Mouse (Mus musculus) limb, embryonic 13.5 days (tissue): ENCODE measurements around the gene Retreg3. TPM values are rescaled to one million over a fixed set of nuclear protein-coding genes. Genes with fewer than 3 reads are reported as not detected.
A peak's percentile ranks its signal among the peaks of the same experiment; 100 is the strongest.

Source experiments
- ATAC-seq: fragments of 200-750 bp; cut with Nextera tagmentation; 2 replicates; pipeline ENCODE4 v1.8.0; 2017; ENCODE audit warnings: low read depth, moderate number of reproducible peaks, moderate TSS enrichment; ENCODE audit not compliant: low FRiP score
- H3K27ac ChIP-seq: fragments of 300-500 bp; sonication (generic); 2 replicates; pipeline ENCODE4 v1.5.1; 2015; ENCODE audit warnings: inconsistent platforms, mild to moderate bottlenecking, moderate library complexity
- H3K27me3 ChIP-seq: fragments of 300-500 bp; sonication (generic); 2 replicates; pipeline ENCODE4 v1.6.1; 2015; ENCODE audit warnings: mild to moderate bottlenecking, inconsistent platforms
- H3K36me3 ChIP-seq: fragments of 300-500 bp; sonication (generic); 2 replicates; pipeline ENCODE4 v1.6.1; 2015; ENCODE audit warnings: inconsistent platforms, mild to moderate bottlenecking, moderate library complexity
- H3K4me1 ChIP-seq: fragments of 300-500 bp; sonication (generic); 2 replicates; pipeline ENCODE4 v1.6.1; 2015; ENCODE audit warnings: inconsistent platforms
- H3K4me2 ChIP-seq: fragments of 300-500 bp; sonication (generic); replicated peaks from 2 replicates; pipeline ENCODE4 v1.6.1; 2015; ENCODE audit warnings: inconsistent platforms, mild to moderate bottlenecking, moderate library complexity
- H3K4me3 ChIP-seq: fragments of 300-500 bp; sonication (generic); 2 replicates; pipeline ENCODE4 v1.5.1; 2015; ENCODE audit warnings: moderate library complexity, mild to moderate bottlenecking, inconsistent platforms
- H3K9ac ChIP-seq: fragments of 300-500 bp; sonication (generic); 2 replicates; pipeline ENCODE4 v1.6.1; 2015; ENCODE audit warnings: mild to moderate bottlenecking, inconsistent platforms
- H3K9me3 ChIP-seq: fragments of 300-500 bp; sonication (generic); 2 replicates; pipeline ENCODE4 v1.6.1; 2016; ENCODE audit warnings: inconsistent platforms
- WGBS: fragments of 180-500 bp; shearing (Covaris S2); methylation state at CpG from one replicate; pipeline ENCODE4 v1.1.7; 2015; 5-methylcytosine and 5-hydroxymethylcytosine counted together
- microRNA-seq: library from miRNA; unstranded; fragments of <30 nt; microRNA quantifications from one replicate; pipeline ENCODE4, GENCODE M21; 2016
- polyA plus RNA-seq: library from polyadenylated mRNA; unstranded; fragments of >200 nt; fragmentation: Nextera tagmentation; extraction: Ambion mirVana; gene quantifications from 2 replicates; pipeline ENCODE4 v1.2.1, GENCODE M21; 2015

The Retreg3 gene
- polyA plus RNA-seq, 1 experiment from 2014 or later: 18.7 TPM

DNA sequence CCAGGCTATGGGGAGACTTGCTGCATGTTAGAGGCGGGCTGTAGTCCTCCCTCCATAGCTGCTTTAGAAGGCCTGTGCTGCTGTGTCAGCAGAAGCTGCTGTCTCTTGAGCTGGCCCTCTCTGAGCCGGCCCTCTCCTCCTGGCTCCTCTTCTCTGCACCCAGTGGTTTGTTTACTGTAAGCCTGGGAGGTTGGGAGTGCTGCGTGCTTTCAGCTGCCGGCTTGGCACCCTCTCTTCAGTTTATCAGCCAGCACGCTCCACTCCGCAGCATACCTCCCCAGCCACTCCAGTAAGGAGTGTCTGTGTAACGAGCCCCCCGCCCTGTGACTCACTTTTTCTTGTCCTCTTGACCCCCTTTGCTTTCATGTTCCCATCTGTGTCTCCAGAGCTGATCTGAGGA lies 62.8 kb downstream of the Retreg3 start:
- 46% methylated on average over 8 of the region's 8 CpGs for WGBS
- no peaks in the 10 kb centered on the region for H3K9me3 ChIP-seq
- peaks cover 9% of the 10 kb centered on the region; the same call in 1 of the 2 replicates for H3K4me1 ChIP-seq
- H3K4me2 ChIP-seq: no peak overlapping the region
- no peak for ATAC-seq
- no peak overlapping the region for H3K27ac ChIP-seq
- no peak overlapping the region for H3K4me3 ChIP-seq
- H3K27me3 ChIP-seq: no peaks in the 10 kb centered on the region
- H3K9ac ChIP-seq: 0 out of 2 replicates have a peak overlapping the region, but pooled peaks have one; percentile 4
- peaks cover 48% of the 10 kb centered on the region for H3K36me3 ChIP-seq

DNA sequence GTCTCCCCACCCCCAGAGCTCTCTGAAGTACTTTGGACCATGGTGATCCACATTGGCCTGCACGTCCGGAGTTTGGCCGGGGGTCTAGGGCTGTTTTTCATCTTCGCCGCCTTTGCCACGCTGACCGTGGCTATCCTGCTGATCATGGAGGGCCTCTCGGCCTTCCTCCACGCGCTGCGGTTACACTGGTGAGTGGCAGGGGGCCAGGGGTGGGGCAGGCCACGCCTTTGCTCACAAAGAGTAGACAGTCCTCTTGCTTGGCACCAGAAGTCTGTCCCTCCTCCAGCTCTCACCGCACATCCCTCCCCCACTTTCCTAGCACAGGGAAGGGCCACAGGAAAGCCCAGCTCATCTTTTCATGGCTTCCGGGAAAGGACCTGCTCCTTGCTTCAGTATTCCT lies 64.3 kb downstream of the Retreg3 start:
- 89% methylated on average over 14 of the region's 14 CpGs for WGBS
- Histone ChIP-seq H3K36me3 (peaks cover 52% of the 10 kb centered on the region), H3K4me3 (no peak overlapping the region), H3K27me3 (no peaks in the 10 kb centered on the region), H3K4me2 (no peak overlapping the region), H3K27ac (no peak overlapping the region), H3K9ac (no peak overlapping the region), H3K4me1 (peaks cover 7% of the 10 kb centered on the region; the same call in 1 of the 2 replicates), H3K9me3 (no peaks in the 10 kb centered on the region)
- no peak for ATAC-seq

DNA sequence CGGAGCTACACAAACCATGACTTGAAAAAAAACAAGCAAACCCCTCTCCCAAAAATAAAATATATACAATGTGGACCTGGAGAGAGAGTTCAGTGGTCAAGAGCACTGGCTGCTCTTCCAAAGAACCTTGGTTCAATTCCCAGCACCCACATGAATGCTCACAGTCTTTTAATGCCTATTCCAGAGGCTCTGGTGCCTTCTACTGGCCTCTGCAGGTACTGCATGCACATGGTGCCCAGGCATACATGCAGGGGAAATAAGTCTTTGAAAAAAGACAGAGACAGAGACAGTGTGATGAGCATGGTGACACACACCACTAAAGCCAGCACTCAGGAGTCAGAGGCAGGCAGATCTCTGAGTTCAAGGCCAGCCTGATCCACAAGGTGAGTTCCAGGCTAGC lies 65.7 kb downstream of the Retreg3 start:
- ATAC-seq: no peak
- Histone ChIP-seq H3K4me2 (no peak overlapping the region), H3K9ac (no peak overlapping the region), H3K36me3 (peaks cover 66% of the 10 kb centered on the region), H3K9me3 (no peaks in the 10 kb centered on the region), H3K4me3 (no peak overlapping the region), H3K27ac (no peak overlapping the region), H3K4me1 (0 out of 2 replicates have a peak, but pooled peaks cover 4% of the 10 kb centered on the region), H3K27me3 (no peaks in the 10 kb centered on the region)
- WGBS: 92% methylated on average over 1 of the region's 1 CpGs

DNA sequence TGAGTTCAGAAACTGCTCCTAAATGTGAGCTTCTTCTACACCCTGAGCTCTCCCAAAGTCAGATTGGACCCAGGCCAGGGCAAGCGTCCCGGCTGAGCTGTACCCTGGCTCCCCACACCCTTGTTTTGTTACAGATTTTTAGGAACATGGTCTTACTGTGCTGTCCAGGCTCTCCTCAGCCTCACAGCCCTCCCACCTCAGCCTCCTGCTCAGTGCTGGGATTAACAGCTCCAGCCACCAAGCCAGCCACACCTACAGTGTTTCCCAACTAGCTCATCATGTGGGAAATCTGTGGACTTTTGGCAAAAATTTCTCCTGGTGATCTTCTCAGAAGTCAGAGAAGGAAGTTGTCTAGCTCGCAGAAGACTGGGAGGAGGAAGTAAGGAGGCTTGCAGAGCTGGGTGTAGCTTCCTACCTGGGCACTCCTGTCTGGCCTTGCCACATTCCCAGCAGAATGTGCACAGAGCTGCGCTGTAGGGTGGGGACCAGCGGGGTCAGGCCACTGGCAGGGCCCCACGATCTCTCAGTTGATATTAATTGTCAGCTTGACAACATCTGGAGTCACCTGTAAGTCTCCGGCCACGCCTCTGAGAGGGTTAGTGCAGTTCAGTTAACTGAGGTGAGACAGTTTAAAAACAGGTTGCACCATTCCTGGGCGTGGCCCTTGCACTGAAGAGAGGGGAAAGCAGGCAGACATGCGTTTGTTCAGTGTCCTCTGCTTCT lies 66.8 kb downstream of the Retreg3 start:
- WGBS: 88% methylated on average over 10 of the region's 10 CpGs
- Histone ChIP-seq H3K4me3 (no peak overlapping the region), H3K36me3 (peaks cover 77% of the 10 kb centered on the region), H3K9me3 (no peaks in the 10 kb centered on the region), H3K9ac (peak overlapping the region; percentile 9; the same call in 1 of the 2 replicates), H3K27ac (no peak overlapping the region), H3K4me2 (no peak overlapping the region), H3K27me3 (no peaks in the 10 kb centered on the region), H3K4me1 (no peaks in the 10 kb centered on the region)
- ATAC-seq: no peak

DNA sequence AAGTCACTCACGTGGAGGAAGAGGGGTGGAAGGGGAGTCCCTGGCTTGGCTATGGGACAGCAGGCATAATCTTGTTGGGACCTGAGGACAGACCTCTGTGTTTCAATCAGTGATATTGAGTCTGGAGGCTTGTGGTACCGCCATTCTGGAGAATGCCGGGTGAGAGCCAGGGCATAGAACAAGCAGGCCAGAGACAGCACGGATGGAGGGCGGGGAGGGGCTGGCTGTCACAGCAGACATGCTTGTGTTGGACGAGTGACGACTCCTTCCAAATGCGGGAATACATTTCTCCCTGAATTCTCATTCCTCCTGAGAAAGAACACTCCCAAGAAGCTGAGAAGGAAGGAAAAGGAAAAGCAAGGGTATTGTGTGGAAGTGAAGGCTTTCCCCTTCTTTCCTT lies 68.1 kb downstream of the Retreg3 start:
- no peak overlapping the region for H3K4me3 ChIP-seq
- no peak overlapping the region for H3K27ac ChIP-seq
- 83% methylated on average over 8 of the region's 8 CpGs for WGBS
- no peaks in the 10 kb centered on the region for H3K9me3 ChIP-seq
- H3K4me2 ChIP-seq: no peak overlapping the region
- no peak for ATAC-seq
- no peaks in the 10 kb centered on the region for H3K4me1 ChIP-seq
- no peak overlapping the region for H3K9ac ChIP-seq
- peaks cover 80% of the 10 kb centered on the region for H3K36me3 ChIP-seq
- no peaks in the 10 kb centered on the region for H3K27me3 ChIP-seq

DNA sequence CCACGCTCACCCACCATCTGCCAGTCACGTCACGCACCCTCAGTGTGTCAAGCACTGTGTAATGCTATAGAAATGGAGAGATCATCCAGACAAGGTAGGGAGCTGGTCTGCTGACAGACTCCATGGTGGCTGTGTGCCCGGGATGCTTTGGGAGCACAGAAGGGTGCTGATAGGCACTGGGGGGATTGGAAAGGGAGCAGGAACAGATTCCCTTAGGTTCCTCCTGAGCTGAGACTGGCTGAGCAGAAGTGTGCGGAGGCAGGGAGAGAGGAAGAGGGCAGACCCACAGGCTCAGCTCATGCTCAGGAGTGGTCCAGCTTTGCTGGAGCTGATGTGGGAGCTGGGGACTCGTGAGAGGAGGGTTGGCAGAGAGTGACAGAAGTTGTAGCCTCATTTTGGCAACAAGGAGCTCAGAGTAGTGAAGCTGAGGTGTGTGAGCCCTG lies 68.6 kb downstream of the Retreg3 start:
- Histone ChIP-seq H3K27me3 (no peaks in the 10 kb centered on the region), H3K27ac (no peak overlapping the region), H3K4me3 (no peak overlapping the region), H3K4me2 (no peak overlapping the region), H3K4me1 (no peaks in the 10 kb centered on the region), H3K9me3 (no peaks in the 10 kb centered on the region), H3K9ac (no peak overlapping the region), H3K36me3 (peaks cover 83% of the 10 kb centered on the region)
- WGBS: 90% methylated on average over 6 of the region's 6 CpGs
- no peak for ATAC-seq

DNA sequence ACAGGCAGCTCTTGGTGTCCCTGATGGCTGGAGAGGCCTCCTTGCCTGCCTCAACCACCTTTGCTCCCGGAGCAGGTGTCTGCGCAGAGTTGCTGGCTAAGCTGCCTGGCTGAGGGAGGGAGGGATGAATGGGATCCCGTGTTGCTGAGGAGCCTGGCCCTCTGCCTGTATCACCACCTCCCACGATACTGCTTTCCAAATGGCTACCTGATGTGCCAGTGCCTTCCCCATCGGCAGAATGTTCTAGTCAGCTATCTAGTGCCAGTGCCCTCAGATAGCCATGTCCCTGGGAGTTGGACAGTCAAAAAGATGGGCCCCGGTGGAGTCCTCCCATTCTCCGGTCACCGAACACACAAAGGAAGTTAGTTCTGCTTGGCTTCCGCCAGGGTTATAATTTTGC lies 69.3 kb downstream of the Retreg3 start:
- Histone ChIP-seq H3K4me3 (no peak overlapping the region), H3K27ac (no peak overlapping the region), H3K9me3 (no peaks in the 10 kb centered on the region), H3K4me1 (no peaks in the 10 kb centered on the region), H3K27me3 (no peaks in the 10 kb centered on the region), H3K36me3 (peaks cover 85% of the 10 kb centered on the region), H3K9ac (no peak overlapping the region), H3K4me2 (no peak overlapping the region)
- ATAC-seq: no peak
- WGBS: 95% methylated on average over 9 of the region's 9 CpGs

DNA sequence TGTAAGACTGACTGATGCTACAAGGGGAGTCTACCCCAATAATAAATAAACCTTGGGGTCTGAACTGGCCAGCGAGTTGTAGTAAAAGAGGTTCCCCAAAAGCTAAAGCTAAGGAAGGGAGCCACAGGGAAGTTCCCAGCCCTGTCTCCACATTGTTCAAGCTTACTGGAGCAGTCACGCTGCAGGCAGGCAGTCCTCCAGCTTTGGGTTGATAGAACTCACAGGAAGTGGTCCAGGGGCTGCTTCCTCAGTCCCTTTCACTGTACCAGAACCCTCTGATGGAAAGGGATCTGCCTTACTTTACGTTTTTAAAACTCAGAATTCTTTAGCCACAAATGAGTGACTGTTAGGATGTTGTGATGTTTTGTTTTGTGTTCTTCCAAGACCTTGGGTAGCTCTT lies 72.2 kb downstream of the Retreg3 start:
- no peak overlapping the region for H3K9ac ChIP-seq
- WGBS: 84% methylated on average over 3 of the region's 3 CpGs
- H3K9me3 ChIP-seq: no peaks in the 10 kb centered on the region
- no peaks in the 10 kb centered on the region for H3K4me1 ChIP-seq
- ATAC-seq: no peak
- H3K36me3 ChIP-seq: peaks cover 94% of the 10 kb centered on the region
- no peak overlapping the region for H3K4me3 ChIP-seq
- no peaks in the 10 kb centered on the region for H3K27me3 ChIP-seq
- no peak overlapping the region for H3K4me2 ChIP-seq
- no peak overlapping the region for H3K27ac ChIP-seq

DNA sequence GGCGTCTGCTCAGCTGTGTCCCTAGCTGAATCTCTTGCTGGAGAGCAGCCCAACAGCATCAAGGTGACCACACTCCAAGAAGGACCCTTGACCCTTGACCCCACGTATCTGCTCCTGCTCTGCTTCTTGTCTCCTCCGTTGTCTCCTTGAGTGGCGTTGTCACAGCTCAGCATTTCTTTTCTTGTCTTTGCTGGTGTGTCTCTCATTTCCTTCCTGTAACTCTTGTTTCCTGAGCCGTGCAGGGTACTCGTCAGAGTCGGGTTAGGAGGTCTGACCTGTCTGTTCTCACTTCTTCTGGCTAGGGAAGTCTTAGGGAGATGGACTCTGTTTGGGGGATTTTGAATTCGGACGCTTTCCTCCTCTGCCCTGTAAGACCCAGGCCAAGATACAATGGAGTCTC lies 73.3 kb downstream of the Retreg3 start:
- H3K4me1 ChIP-seq: no peaks in the 10 kb centered on the region
- H3K9me3 ChIP-seq: no peaks in the 10 kb centered on the region
- H3K9ac ChIP-seq: no peak overlapping the region
- H3K27ac ChIP-seq: no peak overlapping the region
- 83% methylated on average over 9 of the region's 9 CpGs for WGBS
- H3K4me3 ChIP-seq: no peak overlapping the region
- no peak for ATAC-seq
- H3K36me3 ChIP-seq: peaks cover 94% of the 10 kb centered on the region
- no peaks in the 10 kb centered on the region for H3K27me3 ChIP-seq
- no peak overlapping the region for H3K4me2 ChIP-seq

Small RNA genes lying within 50 kb of the gene (microRNA-seq; reads per million reads assigned to microRNA genes)
- not detected for gene Gm27626

Other genes starting within 250 kb of the Retreg3 start
- 42.4 and 50.3 TPM in 2 replicates for gene Stat3, start 180.4 kb downstream of the Retreg3 start, polyA plus RNA-seq
- gene Cavin1, start 149.0 kb downstream of the Retreg3 start, polyA plus RNA-seq: 136 and 142 TPM in 2 replicates
- gene Atp6v0a1, start 110.4 kb downstream of the Retreg3 start, polyA plus RNA-seq: 34.0 and 34.4 TPM in 2 replicates
- 9.4 and 9.8 TPM in 2 replicates for gene Naglu, start 49.9 kb downstream of the Retreg3 start, polyA plus RNA-seq
- gene Hsd17b1, start 41.5 kb downstream of the Retreg3 start, polyA plus RNA-seq: 0.28 TPM in 1 of 2 replicates, not detected in the other
- gene Coasy, start 37.3 kb downstream of the Retreg3 start, polyA plus RNA-seq: 38.1 and 41.6 TPM in 2 replicates
- gene Mlx, start 32.6 kb downstream of the Retreg3 start, polyA plus RNA-seq: 44.1 and 50.5 TPM in 2 replicates
- gene Psmc3ip, start 24.5 kb downstream of the Retreg3 start, polyA plus RNA-seq: 43.0 and 44.5 TPM in 2 replicates
- gene Tubg1, start within 50 bp of the Retreg3 start, polyA plus RNA-seq: 70.5 and 71.1 TPM in 2 replicates
- gene Tubg2, start 36.0 kb upstream of the Retreg3 start, polyA plus RNA-seq: 7.3 and 7.4 TPM in 2 replicates
- gene Cntnap1, start 50.6 kb upstream of the Retreg3 start, polyA plus RNA-seq: 0.27 and 0.46 TPM in 2 replicates
- gene Plekhh3, start 51.5 kb upstream of the Retreg3 start, polyA plus RNA-seq: 6.6 and 7.3 TPM in 2 replicates
- gene Ccr10, start 55.5 kb upstream of the Retreg3 start, polyA plus RNA-seq: 0.10 TPM in 1 of 2 replicates, not detected in the other
- 14.6 and 17.5 TPM in 2 replicates for gene Ezh1, start 106.6 kb upstream of the Retreg3 start, polyA plus RNA-seq
- gene Ramp2, start 126.1 kb upstream of the Retreg3 start, polyA plus RNA-seq: 72.9 and 74.7 TPM in 2 replicates
- gene Vps25, start 133.8 kb upstream of the Retreg3 start, polyA plus RNA-seq: 104 and 109 TPM in 2 replicates
- gene Wnk4, start 140.7 kb upstream of the Retreg3 start, polyA plus RNA-seq: 8.5 and 10.2 TPM in 2 replicates
- 1.7 and 1.9 TPM in 2 replicates for gene Cntd1, start 159.1 kb upstream of the Retreg3 start, polyA plus RNA-seq
- gene Coa3, start 159.2 kb upstream of the Retreg3 start, polyA plus RNA-seq: 172 and 175 TPM in 2 replicates
- gene Becn1, start 182.4 kb upstream of the Retreg3 start, polyA plus RNA-seq: 124 and 127 TPM in 2 replicates
- 136 and 144 TPM in 2 replicates for gene Psme3, start 196.3 kb upstream of the Retreg3 start, polyA plus RNA-seq
- gene Aoc2, start 205.2 kb upstream of the Retreg3 start, polyA plus RNA-seq: 1.4 TPM in 2 replicates
- 0.20 and 0.31 TPM in 2 replicates for gene Aoc3, start 210.7 kb upstream of the Retreg3 start, polyA plus RNA-seq
- gene G6pc, start 247.7 kb upstream of the Retreg3 start, polyA plus RNA-seq: not detected in 2 replicates